Mouse (Mus musculus) left cerebral cortex, postnatal 25 days (tissue): ENCODE results near the gene Abcc12. TPM values are rescaled to one million over a fixed set of nuclear protein-coding genes. Genes with fewer than 3 reads are reported as not detected.

Source experiments
- DNase-seq, 2 experiments: peaks; one replicate each; pipeline ENCODE4 v3.0.0; 2022; ENCODE audit warnings: low spot score in 2 of 2, mixed read lengths in 1 of 2
- intact Hi-C: fragments of 180-260 bp; cut with DNase I; formaldehyde crosslinking; loops from one replicate; pipeline ENCODE4 v1.15.1; 2025
- total RNA-seq, 2 experiments: library from RNA; stranded (reverse); gene quantifications; 2 replicates each; pipeline ENCODE4 v1.2.3; 2021

The Abcc12 gene
- under 1 TPM; 0.23 to 0.46 TPM for total RNA-seq

DNA sequence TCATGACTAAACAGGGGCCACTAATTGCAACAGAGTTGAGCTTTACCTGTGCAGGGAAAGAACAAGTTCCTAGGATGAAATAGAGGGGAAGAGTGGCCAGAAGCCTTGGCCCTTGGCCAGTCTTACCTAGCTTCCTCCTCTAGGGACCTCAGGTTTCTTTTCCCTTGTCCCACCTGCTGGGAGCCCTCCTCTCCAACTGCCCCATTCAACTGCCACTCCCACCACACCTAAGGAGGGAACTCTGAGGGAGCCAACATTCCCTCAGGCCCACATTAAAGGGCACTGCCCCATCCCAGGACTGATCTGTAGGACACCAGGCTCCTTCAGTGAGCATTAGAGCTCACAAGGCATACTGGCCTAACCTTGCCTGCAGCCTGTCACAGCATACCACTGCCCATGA lies at the start of gene Abcc12:
Gene Abcc12 (minus strand): TSS at position 229 of the 400 bp plus-strand sequence.
- no peak for DNase-seq
- intact Hi-C loops: loop anchor here (5.0 kb wide), 1 partner anchor 738 kb away; the partner anchor contains the start of genes Itfg1 and Phkb

DNA sequence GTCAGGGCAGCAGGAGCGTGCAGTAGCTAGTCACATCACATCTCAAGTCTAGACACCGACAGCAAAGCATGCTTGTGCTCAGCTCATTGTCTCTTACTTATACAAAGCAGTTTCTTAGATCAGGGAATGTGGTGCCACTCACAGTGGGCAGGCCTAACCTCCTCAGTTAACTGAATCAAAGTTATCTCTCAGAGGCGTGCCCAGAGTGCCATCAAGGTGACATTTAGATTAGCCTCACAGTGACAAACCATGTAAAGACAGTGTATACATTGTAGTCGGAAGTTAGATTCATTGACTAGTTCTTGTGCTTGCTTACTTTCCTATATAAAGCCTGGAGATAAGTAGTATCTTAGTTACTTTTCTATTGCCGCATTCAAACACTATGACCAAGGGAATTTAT lies 49.7 kb upstream of the Abcc12 start:
- intact Hi-C loops: no loop called here
- no peak for DNase-seq

DNA sequence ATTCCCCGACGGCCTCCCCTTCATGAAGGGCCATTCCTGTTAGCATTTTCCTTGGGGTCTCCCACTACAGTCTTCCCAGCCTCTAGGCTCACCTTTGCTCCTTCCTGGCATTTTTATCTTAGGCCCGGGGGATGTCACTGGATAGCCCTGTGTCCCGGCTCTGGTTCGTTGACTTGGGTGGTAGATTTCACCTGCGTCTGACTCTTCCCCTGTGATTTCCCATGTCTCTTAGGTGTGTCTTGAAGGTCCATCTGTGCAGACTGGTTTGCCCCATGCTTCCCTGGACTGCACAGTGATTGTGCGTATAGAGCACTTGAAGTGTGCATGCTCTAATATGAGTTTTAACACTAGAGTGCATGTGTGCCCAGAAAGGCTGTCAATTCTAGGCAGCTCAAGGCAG lies 44.4 kb upstream of the Abcc12 start:
- DNase-seq: no peak
- intact Hi-C loops: loop anchor here (10.0 kb wide), 1 partner anchor 260 kb away; the partner anchor contains the start of gene N4bp1

DNA sequence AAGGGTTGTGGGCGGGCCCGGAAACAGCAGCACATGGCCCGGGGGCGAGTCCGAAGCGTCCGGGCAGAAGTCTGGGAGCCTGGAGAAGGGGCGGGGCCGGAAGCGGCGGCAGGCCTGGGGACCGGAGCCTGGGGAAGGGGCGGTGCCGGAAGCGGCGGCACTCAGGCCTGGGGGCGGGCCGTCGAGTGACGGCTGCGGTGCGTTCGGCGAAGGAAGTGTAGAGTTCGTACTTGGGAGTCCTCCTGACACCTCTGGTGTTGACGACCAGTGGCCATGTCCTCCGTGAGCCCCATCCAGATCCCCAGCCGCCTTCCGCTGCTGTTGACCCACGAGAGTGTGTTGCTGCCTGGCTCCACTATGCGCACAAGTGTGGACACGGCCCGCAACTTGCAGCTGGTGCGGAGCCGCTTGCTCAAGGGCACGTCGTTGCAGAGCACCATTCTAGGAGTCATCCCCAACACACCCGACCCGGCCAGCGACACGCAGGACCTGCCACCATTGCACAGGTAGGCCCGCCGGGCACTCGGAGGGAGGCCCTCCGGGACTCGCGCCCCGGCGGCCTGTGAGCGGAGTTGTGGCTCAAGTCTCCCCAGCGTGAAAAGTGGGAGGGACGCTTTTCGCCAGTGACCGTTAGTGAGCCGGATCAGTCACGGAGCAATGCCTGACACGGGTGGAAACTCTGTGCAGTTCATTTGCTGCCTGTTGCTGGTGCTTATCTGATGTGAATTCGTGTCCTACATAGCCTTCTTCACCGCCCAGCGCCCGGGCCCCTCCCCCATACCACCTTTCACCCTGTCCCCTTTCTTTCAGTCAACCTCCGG lies 43.6 kb upstream of the Abcc12 start, which contains the start of gene Lonp2:
Gene Lonp2 (plus strand): TSS at position 133 of the 821 bp plus-strand sequence.
- intact Hi-C loops: loop anchor here (10.0 kb wide), 1 partner anchor 261 kb away; the partner anchor contains the start of gene N4bp1
- peak; percentile 97 to 99 for DNase-seq

DNA sequence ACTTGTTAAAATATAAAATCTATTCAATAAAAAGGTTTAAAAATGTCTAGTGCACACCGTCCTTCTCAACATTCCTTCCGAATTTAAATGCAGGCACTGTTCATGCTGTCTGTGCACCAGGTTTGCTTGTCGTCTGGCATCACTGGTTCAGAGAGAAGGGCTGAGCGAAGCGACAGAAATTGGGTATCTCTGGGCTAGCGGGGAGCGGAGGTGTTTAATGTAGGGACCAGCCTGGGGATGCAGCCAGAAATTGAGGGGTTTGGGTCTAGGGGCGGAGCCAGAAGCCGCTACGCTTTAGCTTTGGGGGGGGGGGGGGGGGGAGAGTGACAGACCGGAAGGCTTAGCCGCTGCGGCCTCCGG lies 43.0 kb upstream of the Abcc12 start:
- DNase-seq: no peak
- intact Hi-C loops: loop anchor here (10.0 kb wide), 1 partner anchor 261 kb away; the partner anchor contains the start of gene N4bp1

DNA sequence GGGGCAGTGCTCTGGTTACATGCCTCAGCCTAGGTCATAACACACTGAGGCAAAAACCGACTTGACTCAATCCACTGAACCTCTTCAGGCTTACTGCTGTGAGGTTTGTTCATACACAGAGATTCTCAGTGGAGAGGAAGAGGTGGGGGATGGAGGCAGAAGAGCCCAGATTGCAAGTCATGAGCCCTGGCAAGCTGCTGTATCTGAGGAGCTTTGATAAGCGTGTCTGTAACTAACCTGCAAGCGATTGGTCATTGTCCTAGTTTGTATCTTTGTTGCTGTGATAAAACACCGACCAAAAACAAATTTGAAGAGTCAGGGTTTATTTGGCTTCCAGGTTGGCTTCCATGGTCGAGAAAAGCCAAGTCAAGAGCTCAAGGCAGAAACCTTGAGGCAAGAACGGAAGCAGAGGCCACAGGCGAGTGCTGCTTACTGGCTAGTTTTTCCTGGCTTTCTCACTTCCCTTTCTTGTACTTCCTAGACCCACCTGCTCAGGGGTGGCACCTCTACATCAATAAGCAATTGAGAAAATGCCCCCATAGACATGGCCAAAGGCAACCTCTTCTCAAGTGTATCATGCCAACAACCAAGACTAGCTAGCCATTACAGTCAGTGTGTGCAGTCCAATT lies 37.4 kb upstream of the Abcc12 start:
- no peak for DNase-seq
- intact Hi-C loops: no loop called here

DNA sequence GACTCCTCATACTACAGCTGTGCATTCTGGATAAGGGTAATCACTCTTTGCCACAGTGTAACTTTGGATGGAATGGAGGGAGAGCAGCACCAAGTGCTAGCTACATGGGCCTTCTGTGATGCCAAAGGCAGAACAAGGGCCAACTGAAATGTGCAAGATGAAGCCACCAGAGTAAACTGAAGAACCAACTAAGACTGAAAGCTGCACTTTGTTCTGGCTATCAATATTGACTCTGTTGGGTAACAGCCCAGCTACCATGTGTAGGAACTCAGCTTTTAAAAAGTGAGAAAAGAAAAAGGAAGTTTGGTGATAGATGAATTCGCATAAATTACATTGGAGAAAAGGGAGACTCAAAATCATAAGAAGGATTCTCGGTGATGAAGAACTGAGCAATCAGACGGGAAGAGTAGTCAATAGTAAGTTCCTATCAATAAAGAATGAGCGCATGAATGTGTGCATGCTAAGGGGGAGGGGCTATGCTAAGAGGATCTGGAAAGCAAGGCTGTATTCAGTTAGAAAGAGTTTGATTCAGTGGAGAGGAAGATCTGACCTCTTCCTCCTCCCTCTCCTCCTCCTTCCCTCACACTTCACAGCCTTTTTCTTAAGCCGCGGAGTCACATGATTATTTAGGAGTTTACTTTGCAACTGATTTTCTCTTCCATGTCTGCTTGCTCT lies 34.7 kb upstream of the Abcc12 start:
- no peak for DNase-seq
- intact Hi-C loops: no loop called here

DNA sequence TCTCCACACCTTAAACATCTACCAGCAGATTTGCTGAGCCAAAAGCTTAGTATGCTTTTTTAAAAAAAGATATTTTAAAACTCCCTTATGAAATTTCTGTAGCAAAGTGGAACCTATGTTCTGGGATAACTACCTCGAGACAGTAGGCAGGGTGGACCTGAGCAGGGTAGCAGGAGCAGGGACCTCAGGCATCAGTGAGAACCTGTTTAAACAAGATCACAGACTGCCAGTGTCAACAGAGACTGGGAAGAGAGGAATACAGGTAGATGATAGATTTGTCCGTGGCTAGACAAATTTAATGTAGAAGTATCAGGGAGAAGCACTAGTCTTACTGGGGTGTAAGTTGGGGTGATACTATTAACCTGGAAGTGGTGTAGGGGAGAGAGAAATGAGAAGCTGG lies 33.3 kb upstream of the Abcc12 start:
- DNase-seq: no peak
- intact Hi-C loops: no loop called here

DNA sequence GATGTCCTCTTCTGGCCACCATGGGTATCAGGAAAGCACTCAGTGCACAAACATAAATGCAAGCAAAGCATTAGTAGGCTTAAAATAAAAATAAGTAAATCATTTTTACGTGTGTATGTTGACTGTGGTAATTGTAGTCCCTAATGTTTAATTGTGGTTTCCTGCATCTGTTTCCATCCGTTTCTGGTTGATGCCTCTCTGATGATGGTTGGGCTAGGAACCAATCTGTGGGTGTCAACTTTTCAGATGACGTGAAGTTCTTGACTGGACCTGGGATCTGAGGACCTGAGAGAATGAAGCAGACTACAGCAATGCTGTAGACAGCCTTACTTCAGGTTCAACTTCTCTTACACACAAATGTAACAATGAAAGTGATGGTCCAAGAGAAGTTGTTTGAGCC lies 24.2 kb upstream of the Abcc12 start:
- intact Hi-C loops: no loop called here
- DNase-seq: no peak

DNA sequence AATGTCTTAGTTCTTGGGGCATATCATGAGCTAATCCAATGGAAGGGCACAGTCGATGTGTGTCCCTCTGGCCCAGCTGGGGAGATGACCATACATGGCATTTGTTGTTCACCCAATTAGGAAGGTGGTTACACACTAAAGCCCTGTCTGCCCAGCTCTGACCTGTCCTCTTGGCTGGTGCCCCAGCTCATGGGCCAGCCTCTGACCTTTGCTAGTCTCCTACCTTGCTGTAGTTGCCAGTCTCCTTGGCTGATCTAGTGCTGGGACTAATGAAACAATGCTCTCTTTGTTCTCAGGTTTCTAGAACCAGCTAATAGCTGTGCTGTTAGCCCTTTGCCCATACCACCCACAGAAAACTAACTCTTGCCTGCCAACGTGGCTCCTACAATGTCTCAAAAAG lies 22.7 kb upstream of the Abcc12 start:
- no peak for DNase-seq
- intact Hi-C loops: no loop called here

DNA sequence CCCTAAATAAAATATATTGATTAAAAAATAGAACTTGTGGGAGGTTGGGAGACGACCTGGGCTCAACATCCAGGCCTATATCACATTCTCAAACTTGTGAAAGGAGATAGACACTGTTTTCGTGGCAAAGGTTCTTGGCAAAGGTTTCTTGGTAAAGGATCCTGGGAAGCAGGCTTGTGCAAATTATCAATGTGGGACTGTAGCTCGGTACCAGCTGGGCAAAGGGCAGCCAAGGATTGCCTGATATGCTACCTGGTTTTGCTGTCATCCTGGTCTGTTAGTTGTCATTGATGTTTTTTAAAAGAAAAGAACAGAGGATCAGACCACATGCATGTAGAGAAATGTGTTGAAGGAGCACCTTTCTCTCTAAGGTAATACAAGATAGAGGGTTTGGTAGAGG lies 19.8 kb upstream of the Abcc12 start:
- no peak for DNase-seq

DNA sequence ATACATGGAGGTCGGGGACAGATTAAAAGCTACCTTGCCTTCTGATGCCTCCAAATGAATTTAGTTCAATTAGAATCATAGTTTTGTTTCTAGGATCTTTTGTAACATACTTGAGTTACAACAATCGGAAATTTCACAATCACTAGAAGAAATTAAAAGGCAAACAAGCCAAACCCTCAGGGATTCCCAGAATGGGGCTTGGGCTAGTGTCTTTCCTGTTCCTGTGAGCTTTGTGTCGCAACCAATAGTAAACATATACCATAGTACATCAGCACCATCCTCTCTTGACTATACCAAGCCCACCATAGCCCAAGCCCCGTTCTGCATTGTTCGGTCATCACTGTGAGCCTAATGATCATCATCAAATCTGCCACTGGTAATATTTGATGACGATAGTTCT lies 18.8 kb upstream of the Abcc12 start:
- intact Hi-C loops: no loop called here
- no peak for DNase-seq

More for the DNA sequence above, 19.8 kb upstream of the Abcc12 start:
- intact Hi-C loops: no loop called here

DNA sequence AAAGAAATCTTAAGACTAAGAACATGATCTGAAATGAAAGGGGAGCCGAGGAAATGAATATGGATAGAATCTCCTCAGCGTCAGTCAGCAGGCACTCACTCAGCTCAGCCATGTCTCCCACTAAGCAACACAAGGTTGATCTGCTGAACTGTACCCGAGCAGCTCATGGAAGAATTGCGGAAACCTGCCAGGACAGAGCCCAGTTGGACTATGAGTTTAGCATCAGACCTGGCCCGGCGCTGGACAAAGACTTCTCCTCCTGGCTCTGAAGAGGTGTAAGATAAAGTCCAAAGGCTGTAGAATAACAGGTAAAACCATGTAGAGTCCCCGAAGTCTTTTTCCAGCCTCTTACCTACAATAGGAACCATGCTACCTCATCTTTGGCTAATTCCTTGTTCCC lies 17.2 kb upstream of the Abcc12 start:
- intact Hi-C loops: no loop called here
- DNase-seq: no peak

DNA sequence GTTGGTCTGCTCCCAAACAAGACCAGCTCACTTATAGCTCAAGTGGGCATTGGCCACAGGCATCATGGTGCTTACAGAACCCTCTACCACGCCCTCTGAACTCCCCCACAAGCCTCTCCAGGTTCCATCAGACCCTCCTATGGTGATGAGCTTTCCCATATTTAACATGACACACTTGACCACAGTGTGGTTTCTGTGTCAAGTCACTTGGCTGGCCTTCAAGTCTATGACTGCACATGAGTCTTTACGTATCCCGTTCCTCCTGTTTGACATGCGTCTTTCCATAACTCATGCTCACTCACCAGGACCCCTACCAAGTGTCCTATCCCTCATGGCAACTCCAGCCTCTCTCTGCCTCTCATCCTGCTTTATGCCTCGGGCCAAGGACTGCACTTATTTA lies 15.2 kb upstream of the Abcc12 start:
- intact Hi-C loops: no loop called here
- DNase-seq: no peak

DNA sequence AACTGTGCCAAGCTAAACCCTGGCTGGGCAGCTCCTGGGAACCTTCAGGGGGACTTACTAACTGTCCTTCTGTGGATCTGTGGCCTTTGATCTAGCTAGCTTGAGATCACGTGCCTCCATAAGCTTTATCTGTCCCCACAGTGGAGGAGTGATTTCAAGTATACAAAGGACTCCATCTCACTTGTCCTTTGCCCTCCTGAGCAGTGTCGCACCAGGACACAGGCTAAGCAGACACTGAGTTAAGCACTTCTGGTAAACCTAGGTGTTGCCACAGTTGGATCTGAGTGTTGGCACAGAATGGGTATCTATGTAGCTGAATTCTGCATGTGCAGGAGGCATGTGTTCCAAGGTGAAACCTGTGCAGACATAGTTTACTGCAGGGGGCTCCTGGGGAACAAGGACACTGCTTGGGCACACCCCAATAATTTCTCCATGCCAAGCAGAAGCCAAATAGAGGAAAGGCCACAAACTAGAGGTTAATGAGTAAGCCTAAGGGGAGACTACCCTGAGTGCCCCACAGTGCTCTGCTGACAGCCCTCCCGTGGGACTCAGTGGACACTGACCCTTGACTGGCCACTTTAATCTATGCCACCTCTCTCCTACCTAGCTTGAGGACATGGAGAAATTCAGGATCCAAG lies 13.8 kb upstream of the Abcc12 start:
- intact Hi-C loops: no loop called here
- DNase-seq: no peak

DNA sequence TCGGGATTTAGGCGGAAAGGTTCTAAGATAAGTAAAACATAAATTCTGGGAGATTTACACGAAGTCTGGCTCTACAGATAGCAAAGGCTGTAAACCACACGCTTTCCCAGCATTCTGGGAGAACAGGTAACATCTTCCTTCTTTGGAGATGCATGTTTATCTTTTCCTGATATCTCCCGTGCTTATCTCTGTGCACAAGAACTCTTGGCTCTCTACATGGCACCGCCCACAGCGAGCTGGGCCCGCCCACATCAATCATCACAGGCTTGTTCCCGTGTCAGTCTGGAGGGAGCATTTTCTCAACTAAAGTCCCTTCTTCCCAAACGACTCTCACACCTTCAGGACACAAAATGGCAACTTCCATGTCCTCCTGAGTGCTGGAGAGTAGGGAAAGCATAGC lies 12.6 kb upstream of the Abcc12 start:
- DNase-seq: no peak
- intact Hi-C loops: no loop called here

DNA sequence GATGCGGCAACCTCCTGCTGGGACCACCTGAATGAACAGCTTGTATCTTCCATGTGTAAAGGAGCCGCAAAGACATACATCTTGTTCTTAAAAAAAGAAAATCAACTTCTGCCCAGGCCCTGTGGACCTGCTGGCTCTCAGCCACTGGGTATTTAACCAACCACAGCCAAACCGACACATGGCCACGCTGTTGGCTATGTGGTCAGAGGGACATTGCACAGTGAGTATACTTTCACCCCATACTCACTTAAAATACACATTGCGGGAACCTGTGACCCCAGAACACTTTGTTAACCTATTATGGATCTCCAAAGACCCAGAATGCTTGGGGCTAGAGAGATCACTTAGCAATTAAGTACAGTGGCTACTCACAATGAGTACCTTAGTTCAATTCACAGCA lies 7.9 kb upstream of the Abcc12 start:
- no peak for DNase-seq
- intact Hi-C loops: loop anchor here (5.0 kb wide), 3 partner anchors 314 to 1131 kb away; no protein-coding TSS in a partner anchor

DNA sequence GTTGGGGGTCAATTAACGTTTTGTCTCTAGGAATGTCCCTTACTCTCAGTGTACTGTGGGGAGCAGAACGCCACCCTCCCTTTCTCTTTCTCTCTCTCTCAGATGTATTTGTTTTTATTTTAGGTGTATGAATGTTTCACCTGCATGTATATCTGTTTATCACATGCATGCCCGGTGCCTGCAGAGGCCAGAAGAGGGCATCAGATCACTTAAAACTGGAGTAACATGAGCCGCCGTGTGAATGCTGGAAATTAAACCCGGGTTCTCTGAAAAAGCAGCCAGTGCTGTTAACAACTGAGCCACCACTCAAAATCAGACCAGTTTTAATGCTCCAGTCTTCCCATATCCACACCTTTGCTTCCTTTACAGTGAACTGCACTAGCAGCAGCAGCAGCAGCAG lies 6.2 kb upstream of the Abcc12 start:
- intact Hi-C loops: loop anchor here (5.0 kb wide), 3 partner anchors 316 to 1129 kb away; no protein-coding TSS in a partner anchor
- no peak for DNase-seq

DNA sequence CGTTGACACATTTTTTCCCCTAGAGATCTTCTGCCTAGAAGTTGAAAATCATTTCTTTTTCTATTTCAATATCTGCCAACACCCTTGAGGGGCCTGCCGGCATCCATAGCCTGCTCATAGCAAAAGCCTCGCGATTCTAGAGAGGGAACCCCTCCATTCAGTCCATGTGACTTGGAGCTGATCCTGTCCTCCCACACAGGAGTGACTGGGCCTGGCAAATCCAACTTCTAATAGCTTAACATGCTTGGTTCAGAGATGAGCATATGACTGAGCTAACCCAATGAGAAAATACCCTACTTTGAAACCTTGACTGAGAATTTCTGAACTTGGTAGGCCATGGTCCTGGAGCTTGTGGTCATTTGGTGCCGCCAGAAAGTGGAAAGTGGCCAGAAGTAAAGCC lies 5.6 kb upstream of the Abcc12 start:
- intact Hi-C loops: loop anchor here (5.0 kb wide), 3 partner anchors 316 to 1129 kb away; no protein-coding TSS in a partner anchor
- DNase-seq: no peak

DNA sequence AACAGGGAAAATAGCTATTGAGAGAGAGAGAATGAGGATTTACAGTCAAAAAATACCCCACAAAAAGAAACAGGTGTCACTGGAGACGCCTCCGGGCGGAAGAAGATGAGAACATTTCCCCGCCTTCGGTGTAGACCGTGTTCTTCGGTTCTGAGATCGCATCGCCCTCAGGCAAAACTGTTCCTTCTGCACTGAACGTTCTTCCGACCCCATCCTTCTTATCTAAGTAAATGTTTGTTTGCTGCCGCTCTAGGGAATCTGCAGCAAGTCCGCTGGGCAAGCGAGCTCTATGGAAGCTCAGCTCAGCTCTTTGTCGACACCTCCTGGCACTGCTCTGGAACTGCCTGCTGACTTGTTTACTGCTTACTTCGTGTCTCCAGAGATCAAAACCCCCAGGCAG lies 5.0 kb upstream of the Abcc12 start:
- peak; percentile 77 to 88 for DNase-seq
- intact Hi-C loops: loop anchor here (1.0 to 5.0 kb wide), 5 partner anchors 317 to 1128 kb away; partner anchors contain the start of gene Neto2
